Mouse (Mus musculus) intestine, postnatal 0 days (tissue): ENCODE data around the gene Tmem218. TPM values are rescaled to one million over a fixed set of nuclear protein-coding genes. Genes with fewer than 3 reads are reported as not detected.

Source experiments
- ATAC-seq: fragments of 200-750 bp; cut with Nextera tagmentation; 2 replicates; pipeline ENCODE4 v1.8.0; 2017; ENCODE audit warnings: mild to moderate bottlenecking, moderate TSS enrichment, moderate library complexity
- H3K27ac ChIP-seq: fragments of 300-500 bp; sonication (generic); 2 replicates; pipeline ENCODE4 v1.5.1; 2014; ENCODE audit warnings: mild to moderate bottlenecking, low read depth, low read length, moderate library complexity
- H3K27me3 ChIP-seq: fragments of 300-500 bp; sonication (generic); replicated peaks from 2 replicates; pipeline ENCODE4 v1.6.1; 2014; ENCODE audit warnings: low read length, mixed read lengths; ENCODE audit not compliant: control insufficient read depth, insufficient read depth
- H3K36me3 ChIP-seq: fragments of 300-500 bp; sonication (generic); 2 replicates; pipeline ENCODE4 v1.6.1; 2014; ENCODE audit warnings: mild to moderate bottlenecking, moderate library complexity; ENCODE audit not compliant: control insufficient read depth, insufficient read depth
- H3K4me1 ChIP-seq: fragments of 300-500 bp; sonication (generic); replicated peaks from 2 replicates; pipeline ENCODE4 v1.6.1; 2014; ENCODE audit warnings: antibody characterized with exemption, low read length, mixed read lengths; ENCODE audit not compliant: control insufficient read depth, insufficient read depth
- H3K4me2 ChIP-seq: fragments of 300-500 bp; sonication (generic); replicated peaks from 2 replicates; pipeline ENCODE4 v1.6.1; 2014; ENCODE audit warnings: low read depth, mild to moderate bottlenecking, moderate library complexity
- H3K4me3 ChIP-seq: fragments of 300-500 bp; sonication (generic); 2 replicates; pipeline ENCODE4 v1.5.1; 2014; ENCODE audit warnings: low read depth, low read length
- H3K9ac ChIP-seq: fragments of 300-500 bp; sonication (generic); 2 replicates; pipeline ENCODE4 v1.6.1; 2014; ENCODE audit warnings: mild to moderate bottlenecking, low read depth, low read length
- H3K9me3 ChIP-seq: fragments of 300-500 bp; sonication (generic); 2 replicates; pipeline ENCODE4 v1.6.1; 2016; ENCODE audit warnings: mixed run types; ENCODE audit not compliant: control insufficient read depth
- CTCF ChIP-seq: sonication (generic); IDR thresholded peaks from 2 replicates; pipeline ENCODE4 v1.5.1; 2016; ENCODE audit warnings: low read depth, mild to moderate bottlenecking, control low read depth, antibody characterized with exemption, moderate library complexity
- WGBS: fragments of 180-500 bp; shearing (Covaris S2); extraction: QIAGEN DNeasy Blood & Tissue Kit; methylation state at CpG from one replicate; pipeline ENCODE4 v1.1.7; 2014; 5-methylcytosine and 5-hydroxymethylcytosine counted together
- polyA plus RNA-seq: library from polyadenylated mRNA; unstranded; fragments of >200 nt; fragmentation: Nextera tagmentation; extraction: Ambion mirVana; gene quantifications from 2 replicates; pipeline ENCODE4 v1.2.1, GENCODE M21; 2015

Tmem218 gene
- polyA plus RNA-seq, 1 experiment from 2014 or later, result 7.1 TPM

DNA sequence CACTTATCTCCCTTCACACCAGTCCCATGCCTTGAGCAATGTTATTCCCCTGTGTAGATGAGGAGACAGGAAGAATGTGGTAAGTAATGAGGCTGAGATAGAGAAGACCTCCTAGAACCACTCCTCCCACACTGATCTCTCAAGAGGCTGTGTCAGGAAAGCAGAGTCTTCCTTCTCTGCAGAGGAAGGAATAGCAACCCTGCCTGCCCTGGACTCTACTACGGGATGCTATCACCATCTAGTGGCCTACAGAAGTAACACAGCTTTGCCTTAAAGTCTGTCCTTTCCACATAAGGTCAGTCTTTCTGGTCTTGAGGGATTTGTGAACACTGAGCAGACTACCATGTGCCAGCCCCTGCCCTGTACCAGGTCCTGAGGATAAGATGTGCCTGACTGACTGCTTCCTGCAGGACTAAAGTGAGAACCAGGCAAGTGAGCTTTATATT lies 21.9 kb downstream of the Tmem218 start:
- no peak overlapping the region for H3K27ac ChIP-seq
- 0 out of 2 replicates have a peak, but pooled peaks cover 5% of the 10 kb centered on the region for H3K36me3 ChIP-seq
- peaks cover 9% of the 10 kb centered on the region for H3K4me1 ChIP-seq
- no peaks in the 10 kb centered on the region for H3K9me3 ChIP-seq
- no peak overlapping the region for H3K4me3 ChIP-seq
- 14% methylated on average over 1 of the region's 1 CpGs for WGBS
- peak; percentile 99 for TF ChIP-seq CTCF
- H3K27me3 ChIP-seq, result no peaks in the 10 kb centered on the region
- no peak overlapping the region for H3K4me2 ChIP-seq
- ATAC-seq, result peak; percentile 50
- no peak overlapping the region for H3K9ac ChIP-seq

DNA sequence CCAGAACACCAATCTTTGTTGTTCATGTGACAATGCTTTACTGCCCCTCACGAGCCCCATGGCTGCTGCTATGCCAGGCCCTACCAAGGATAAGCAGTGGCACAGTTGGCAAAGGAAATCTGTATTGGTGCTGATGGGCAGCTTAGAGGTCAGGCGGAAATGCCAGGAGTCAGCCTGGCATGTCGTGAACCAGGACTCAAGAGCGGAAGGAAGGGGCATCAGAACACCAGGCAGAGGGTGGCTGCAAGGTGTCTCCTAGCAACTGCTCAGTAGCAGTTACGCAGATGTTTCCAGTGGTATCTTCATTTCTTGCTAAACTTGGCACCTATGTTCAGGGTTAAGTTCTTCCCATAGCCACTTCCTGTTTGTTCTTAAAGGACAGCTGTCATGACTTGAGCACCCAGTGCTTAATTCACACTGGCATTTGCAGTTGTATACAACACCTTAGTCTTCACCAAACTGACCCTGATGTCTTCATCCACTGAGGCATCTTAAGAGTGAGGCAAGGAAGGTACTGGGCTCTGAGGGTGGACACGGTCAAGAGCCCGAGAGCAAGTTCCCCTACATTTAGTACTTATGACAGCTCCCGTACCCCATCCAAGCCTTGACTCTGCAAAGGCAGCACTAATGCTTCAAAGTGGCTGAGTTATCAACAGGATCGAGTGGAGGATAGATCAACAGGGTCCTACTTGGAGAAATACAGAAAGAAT lies 22.6 kb downstream of the Tmem218 start:
- ATAC-seq, result no peak
- Histone ChIP-seq H3K27me3 (no peaks in the 10 kb centered on the region), H3K36me3 (0 out of 2 replicates have a peak, but pooled peaks cover 5% of the 10 kb centered on the region), H3K4me2 (no peak overlapping the region), H3K9ac (no peak overlapping the region), H3K9me3 (no peaks in the 10 kb centered on the region), H3K4me3 (no peak overlapping the region), H3K27ac (no peak overlapping the region), H3K4me1 (peaks cover 12% of the 10 kb centered on the region)
- 94% methylated on average over 9 of the region's 9 CpGs for WGBS
- TF ChIP-seq CTCF, result no peak

DNA sequence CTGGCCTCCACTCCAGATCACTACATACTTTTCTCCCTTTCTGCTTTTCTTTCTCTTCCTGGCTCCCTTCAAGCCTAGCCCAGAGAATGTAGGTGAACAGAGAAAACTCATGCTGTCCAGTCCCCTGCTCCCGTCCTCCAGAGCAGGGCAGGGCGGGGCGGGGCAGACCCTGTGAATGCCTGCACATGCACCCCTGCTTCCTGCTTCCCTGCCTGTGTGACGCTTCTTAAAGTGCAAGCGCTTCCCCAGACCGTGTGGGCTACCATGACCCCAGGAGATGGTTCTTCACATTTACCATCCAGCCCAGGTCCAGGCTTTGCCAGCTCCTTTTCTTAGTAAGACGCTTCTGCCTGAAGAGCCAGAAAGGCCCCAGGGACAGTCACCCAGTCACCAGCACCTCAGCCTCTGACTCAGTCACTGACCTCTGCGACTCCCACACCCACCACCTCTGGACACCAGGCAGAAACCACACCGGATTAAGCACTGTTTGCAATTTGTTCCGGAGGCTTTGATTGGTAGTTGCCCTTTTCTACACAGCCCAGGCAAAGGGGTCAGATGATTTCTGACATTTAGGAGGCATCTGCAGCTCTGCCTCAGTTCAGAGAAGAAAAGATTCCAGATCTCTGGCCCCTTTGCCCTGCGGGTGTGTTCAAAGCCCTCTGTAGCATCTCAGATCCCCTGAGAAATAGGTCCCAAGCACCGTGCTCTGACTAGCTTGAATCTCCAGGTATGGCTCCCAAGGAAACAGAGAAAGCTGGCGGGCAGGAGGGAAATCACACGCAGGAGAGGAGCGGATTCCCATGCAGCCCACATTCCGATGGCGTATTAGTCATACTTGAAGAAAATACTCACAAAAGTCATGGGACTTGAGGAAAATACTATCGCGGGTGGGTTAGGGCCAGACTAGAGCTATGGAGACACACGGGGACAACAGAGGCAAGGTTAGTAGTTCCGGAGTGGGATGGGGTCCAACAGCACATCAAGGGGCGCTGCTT lies 24.5 kb downstream of the Tmem218 start:
- Histone ChIP-seq H3K9me3 (no peaks in the 10 kb centered on the region), H3K27ac (no peak overlapping the region; the same call in 1 of the 2 replicates), H3K4me1 (peaks cover 12% of the 10 kb centered on the region), H3K36me3 (peaks cover 7% of the 10 kb centered on the region; the same call in 1 of the 2 replicates), H3K4me3 (no peak overlapping the region), H3K9ac (no peak overlapping the region), H3K4me2 (no peak overlapping the region), H3K27me3 (no peaks in the 10 kb centered on the region)
- WGBS, result 63% methylated on average over 22 of the region's 22 CpGs
- no peak for ATAC-seq
- no peak for TF ChIP-seq CTCF

DNA sequence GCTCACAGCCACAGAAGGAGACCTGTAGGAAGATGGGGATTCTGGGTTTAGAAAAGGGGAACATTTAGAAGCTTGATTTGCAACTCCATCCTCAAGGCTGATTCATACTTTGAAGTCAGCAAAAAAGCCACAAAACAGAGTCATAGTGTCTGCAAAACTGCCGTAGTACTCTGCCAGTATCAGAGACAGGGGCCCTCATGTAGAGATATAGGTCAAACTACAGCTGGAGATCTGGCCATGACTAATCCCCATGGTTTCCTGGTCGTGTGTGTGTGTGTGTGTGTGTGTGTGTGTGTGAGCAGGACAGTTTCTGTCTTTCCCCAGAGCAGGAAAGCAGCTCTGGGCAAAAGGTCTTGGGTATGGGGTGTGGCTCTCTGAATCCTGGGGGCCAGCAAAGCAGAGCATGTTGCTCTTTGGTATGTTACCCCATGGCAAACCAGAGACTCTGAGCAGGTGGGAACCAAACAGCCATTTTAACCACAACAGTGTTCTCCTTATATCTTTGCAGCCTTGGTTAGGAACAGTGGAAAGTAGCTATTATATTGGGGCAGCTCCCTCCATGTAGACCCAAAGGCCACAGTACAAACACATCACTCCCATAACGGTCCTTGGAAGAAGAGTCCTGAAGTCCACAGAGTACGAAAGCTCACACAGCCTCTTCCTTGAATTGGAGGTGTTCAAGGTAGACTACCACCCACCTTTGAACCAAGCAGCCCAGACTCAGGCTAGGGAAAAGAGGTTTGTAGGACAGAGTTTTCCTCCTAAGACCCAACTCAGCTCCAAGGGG lies 28.1 kb downstream of the Tmem218 start:
- Histone ChIP-seq H3K27me3 (no peaks in the 10 kb centered on the region), H3K27ac (peak overlapping the region; percentile 68), H3K9me3 (no peaks in the 10 kb centered on the region), H3K4me3 (no peak overlapping the region), H3K36me3 (peaks cover 9% of the 10 kb centered on the region; the same call in 1 of the 2 replicates), H3K9ac (no peak overlapping the region), H3K4me1 (peaks cover 12% of the 10 kb centered on the region), H3K4me2 (no peak overlapping the region)
- 42% methylated on average over 4 of the region's 4 CpGs for WGBS
- ATAC-seq, result peak; percentile 87
- no peak for TF ChIP-seq CTCF

DNA sequence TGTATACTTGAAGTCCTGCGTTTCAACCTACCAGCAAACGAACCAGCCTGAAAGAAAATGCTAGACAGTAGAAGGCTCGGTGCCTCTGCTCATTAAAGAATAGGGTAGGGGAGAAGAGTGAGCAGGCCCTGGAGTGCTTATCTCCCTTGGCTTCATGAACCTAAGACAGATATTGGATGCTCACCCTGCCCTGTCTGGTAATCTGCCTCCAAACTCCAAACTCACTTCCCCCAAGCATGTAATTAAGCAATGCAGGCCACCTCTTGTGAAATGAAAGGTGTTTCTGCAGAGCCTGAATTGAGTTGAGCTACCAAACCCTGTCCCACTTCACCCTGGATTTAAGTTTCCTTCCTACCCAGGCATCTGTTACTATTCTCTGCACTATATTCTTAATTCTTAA lies 34.7 kb downstream of the Tmem218 start:
- no peak overlapping the region for H3K27ac ChIP-seq
- WGBS, result 88% methylated on average over 3 of the region's 3 CpGs
- H3K4me1 ChIP-seq, result peaks cover 2% of the 10 kb centered on the region; the same call in 1 of the 2 replicates
- no peak overlapping the region for H3K4me3 ChIP-seq
- no peak for TF ChIP-seq CTCF
- H3K9ac ChIP-seq, result no peak overlapping the region
- H3K4me2 ChIP-seq, result no peak overlapping the region
- no peaks in the 10 kb centered on the region for H3K36me3 ChIP-seq
- no peaks in the 10 kb centered on the region for H3K9me3 ChIP-seq
- H3K27me3 ChIP-seq, result no peaks in the 10 kb centered on the region
- no peak for ATAC-seq
